Mouse (Mus musculus): Measurements from ENCODE around the gene Odf3l2.

Gene Odf3l2

GRCm38 (mm10) chr10:79670071-79670888, 24.7 kb upstream of the Odf3l2 start:
- no peak for DNase-seq

- DNase-seq = peak; percentile 89
Observed at GRCm38 (mm10) chr10:79669576-79670057, 24.1 kb upstream of the Odf3l2 start.

GRCm38 (mm10) chr10:79668771-79669575, 23.4 kb upstream of the Odf3l2 start, which contains the start of gene Tpgs1:
Tpgs1 (plus strand) TSS chr10:79669369.
- DNase-seq = peak; percentile 89

- DNase-seq = no peak
Observed at GRCm38 (mm10) chr10:79668076-79668475, 22.5 kb upstream of the Odf3l2 start.

GRCm38 (mm10) chr10:79666493-79666892, 21.0 kb upstream of the Odf3l2 start:
- DNase-seq = no peak

GRCm38 (mm10) chr10:79665051-79665450, 19.5 kb upstream of the Odf3l2 start:
- no peak for DNase-seq

GRCm38 (mm10) chr10:79664131-79664665, 18.7 kb upstream of the Odf3l2 start, which contains the start of gene Madcam1:
Madcam1 (plus strand) TSS chr10:79664559.
- DNase-seq = peak; percentile 88

- no peak for DNase-seq
Observed at GRCm38 (mm10) chr10:79661861-79662260, 16.3 kb upstream of the Odf3l2 start.

- peak; percentile 66 for DNase-seq
Observed at GRCm38 (mm10) chr10:79660298-79660697, 14.8 kb upstream of the Odf3l2 start.

GRCm38 (mm10) chr10:79658829-79659228, 13.3 kb upstream of the Odf3l2 start:
- peak; percentile 72 for DNase-seq

- DNase-seq = no peak
Observed at GRCm38 (mm10) chr10:79654946-79655395, 9.4 kb upstream of the Odf3l2 start.

- no peak for DNase-seq
Observed at GRCm38 (mm10) chr10:79652789-79653188, 7.3 kb upstream of the Odf3l2 start.

- DNase-seq = peak; percentile 82
Observed at GRCm38 (mm10) chr10:79649070-79649751, 3.7 kb upstream of the Odf3l2 start.

GRCm38 (mm10) chr10:79638486-79639204, 6.9 kb downstream of the Odf3l2 start:
- DNase-seq = no peak

GRCm38 (mm10) chr10:79637128-79638110, 8.1 kb downstream of the Odf3l2 start, which contains the start of gene Shc2:
Shc2 (minus strand) TSS chr10:79637918.
- DNase-seq = peak; percentile 23

GRCm38 (mm10) chr10:79636287-79636686, 9.3 kb downstream of the Odf3l2 start:
- no peak for DNase-seq

- no peak for DNase-seq
Observed at GRCm38 (mm10) chr10:79633006-79633777, 12.3 kb downstream of the Odf3l2 start.

- no peak for DNase-seq
Observed at GRCm38 (mm10) chr10:79631432-79631831, 14.1 kb downstream of the Odf3l2 start.

GRCm38 (mm10) chr10:79628377-79628776, 17.2 kb downstream of the Odf3l2 start:
- no peak for DNase-seq

GRCm38 (mm10) chr10:79626156-79626555, 19.4 kb downstream of the Odf3l2 start:
- DNase-seq = no peak
